Mouse (Mus musculus) heart, postnatal 4 days (tissue): ENCODE results near the gene Rbms3. TPM values are rescaled to one million over a fixed set of nuclear protein-coding genes. Genes with fewer than 3 reads are reported as not detected.
A peak's percentile ranks its signal among the peaks of the same experiment; 100 is the strongest.

ENCODE experiments used
- DNase-seq: peaks from one replicate; pipeline ENCODE4 v3.0.0; 2021
- total RNA-seq, 2 experiments: library from RNA; stranded (reverse); gene quantifications; 2 replicates each; pipeline ENCODE4 v1.2.3; 2021

The Rbms3 gene
- total RNA-seq, 2 experiments from 2014 or later = 34.4 to 37.0 TPM

GRCm38 (mm10) chr9:116620434-116620833, 1009.3 kb downstream of the Rbms3 start:
- DNase-seq = no peak

GRCm38 (mm10) chr9:116618886-116619285, 1010.8 kb downstream of the Rbms3 start:
- DNase-seq = no peak

- peak; percentile 20 for DNase-seq
Observed at GRCm38 (mm10) chr9:116613276-116613675, 1016.4 kb downstream of the Rbms3 start.

DNA sequence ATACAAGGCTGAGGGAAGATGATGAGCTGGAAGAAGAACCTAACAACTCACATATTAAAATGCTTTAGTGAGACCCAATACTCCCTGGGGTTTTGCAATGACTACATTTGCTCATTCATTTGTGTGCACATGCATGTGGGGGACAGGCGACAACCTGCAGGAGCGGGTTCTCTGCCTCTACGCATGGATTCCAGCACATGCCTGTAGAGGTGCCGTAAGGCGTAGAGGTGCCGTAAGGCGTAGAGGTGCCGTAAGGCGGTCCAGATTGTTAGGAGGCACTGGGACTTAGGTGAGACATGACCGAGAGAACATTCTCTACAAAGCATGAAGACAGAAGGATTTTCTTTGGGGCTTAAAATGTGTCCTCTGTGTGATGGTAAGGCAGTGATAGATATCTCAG, 1033.7 kb downstream of the Rbms3 start:
- no peak for DNase-seq

DNA sequence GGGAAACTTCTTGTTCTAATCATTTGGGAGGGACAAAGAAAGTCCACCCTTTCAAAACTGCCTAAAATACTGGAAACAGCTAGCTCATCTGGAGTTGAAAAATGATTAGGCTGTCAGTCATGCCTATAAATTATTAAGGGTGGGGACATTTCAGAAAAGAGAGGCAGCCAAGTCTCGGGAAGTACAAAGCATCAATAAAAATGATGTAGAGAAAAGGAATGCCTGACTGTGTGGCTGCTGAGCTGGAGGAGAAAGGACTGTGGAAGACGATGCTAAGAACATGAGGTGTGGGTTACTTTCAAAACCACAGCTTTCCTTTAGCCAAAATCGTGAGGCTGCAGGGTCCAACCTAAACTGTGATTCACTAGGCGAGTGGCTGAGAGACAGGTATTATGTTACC, 1037.2 kb downstream of the Rbms3 start:
- DNase-seq = no peak

GRCm38 (mm10) chr9:116591071-116591470, 1038.6 kb downstream of the Rbms3 start:
- DNase-seq = peak; percentile 46

- no peak for DNase-seq
Observed at GRCm38 (mm10) chr9:116569680-116570079, 1060.0 kb downstream of the Rbms3 start.

- DNase-seq = no peak
Observed at GRCm38 (mm10) chr9:116566711-116567110, 1063.0 kb downstream of the Rbms3 start.

- no peak for DNase-seq
Observed at GRCm38 (mm10) chr9:116557781-116558180, 1071.9 kb downstream of the Rbms3 start.

GRCm38 (mm10) chr9:116556641-116557040, 1073.1 kb downstream of the Rbms3 start:
- no peak for DNase-seq

DNA sequence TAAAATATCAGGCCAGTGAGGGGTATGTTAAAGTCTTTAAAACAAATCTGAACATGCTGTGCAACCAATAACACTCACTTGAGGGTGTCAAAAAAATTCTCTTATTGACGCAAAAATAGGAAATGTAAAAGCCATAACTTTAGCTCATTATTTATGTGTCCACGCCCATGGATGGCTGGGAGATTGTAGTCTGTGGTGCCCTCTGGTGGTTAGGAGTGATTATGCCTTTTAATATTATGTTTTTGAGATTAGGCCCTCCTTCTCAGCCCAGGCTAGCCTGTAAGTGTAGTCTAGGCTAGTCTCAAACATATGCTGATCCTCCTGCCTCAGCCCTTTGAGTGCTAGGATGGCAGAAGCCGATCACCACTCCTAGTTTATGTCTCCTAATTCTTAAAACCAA, 1076.5 kb downstream of the Rbms3 start:
- DNase-seq = no peak

DNA sequence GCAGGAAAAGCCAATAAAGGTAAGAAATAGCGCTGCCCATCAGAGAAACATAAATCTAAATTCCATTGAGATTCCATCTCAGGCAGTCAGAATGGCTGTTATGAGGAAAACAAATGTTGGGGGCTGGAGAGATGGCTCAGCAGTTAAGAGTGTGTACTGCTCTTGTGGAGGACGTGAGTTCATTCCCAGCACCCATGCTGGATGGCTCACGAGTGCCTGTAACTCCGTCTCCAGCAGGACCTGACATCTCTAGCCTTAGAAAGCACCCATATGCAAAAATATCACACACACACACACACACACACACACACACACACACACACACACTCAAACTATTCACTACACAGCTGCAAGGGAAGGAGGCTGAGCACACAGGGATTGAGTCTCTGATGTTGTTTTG, 1083.6 kb downstream of the Rbms3 start:
- no peak for DNase-seq

- no peak for DNase-seq
Observed at GRCm38 (mm10) chr9:116542793-116543192, 1086.9 kb downstream of the Rbms3 start.

DNA sequence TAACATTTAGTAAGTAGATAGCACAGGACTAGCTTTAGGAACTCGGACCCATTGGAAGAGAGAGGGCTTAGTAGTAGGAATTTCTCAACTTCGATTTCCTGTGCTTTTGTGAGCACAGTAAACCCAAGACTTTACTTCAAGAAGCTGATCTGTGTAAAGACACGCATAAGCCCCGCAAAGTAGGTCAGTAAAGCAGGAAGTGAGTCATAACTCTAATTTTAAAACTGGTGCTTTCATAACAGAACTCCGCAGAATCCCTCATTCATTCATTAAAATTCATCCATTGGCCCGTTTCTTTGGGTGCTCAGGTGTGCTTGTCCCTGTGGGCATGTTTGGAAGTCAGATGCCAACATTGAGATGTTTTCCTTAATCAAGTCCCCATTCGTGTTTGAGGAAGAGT, 1087.7 kb downstream of the Rbms3 start:
- no peak for DNase-seq

DNA sequence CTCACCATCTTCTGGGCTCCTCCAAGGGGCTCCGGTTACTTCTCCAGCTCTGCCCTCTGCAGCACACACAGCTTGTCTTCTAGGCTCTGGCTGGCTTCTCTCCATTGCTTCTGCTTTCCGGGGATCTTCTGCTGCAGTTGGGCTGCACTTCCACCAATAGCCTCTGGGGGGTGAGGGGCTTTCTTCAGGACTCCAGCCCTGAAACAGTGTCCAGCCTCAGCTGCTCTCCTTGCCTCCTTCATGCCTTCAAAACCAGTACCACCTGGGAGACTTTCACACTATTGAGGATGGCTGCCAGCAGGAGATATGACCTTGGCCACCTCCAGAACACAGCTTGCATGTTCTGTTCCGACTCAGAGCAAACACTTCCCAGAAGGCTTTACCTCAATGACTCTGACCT, 1094.0 kb downstream of the Rbms3 start:
- DNase-seq = peak; percentile 19

DNA sequence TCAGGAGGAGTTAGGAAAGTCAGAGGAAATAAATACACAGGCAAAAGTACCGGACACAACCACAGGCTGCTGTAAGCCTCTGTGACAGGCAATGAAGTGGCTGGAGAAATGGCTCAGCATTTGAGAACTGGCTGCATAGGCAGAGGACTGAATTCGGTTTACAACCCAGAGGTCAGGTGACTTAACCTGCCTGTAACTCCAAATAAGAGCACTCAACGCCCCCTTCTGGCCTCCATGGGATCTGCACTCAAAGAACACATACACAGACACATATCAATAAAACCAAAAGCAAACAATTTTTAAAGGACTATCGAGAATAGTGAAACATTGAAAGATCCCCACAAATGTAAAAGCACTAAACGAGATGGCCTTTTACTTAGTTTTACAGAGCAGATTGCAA, 1096.3 kb downstream of the Rbms3 start:
- no peak for DNase-seq

DNA sequence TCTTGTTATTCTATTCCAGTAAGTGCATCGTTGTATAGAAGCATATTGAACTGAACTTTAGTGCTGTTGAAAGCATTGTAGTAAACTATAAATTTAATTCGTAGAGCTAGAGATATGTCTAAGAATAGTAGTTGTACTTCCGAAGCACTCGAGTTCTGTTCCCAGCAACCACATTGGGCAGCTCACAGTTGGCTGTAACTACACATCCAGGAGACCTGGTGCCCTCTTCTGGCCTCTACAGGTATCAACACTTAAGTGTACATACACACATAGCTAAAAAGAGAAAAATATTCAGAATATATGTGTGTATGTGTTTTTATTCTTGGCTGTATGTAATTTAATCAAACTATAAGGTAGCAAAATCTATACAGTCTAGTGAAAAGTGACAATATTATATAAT, 1098.6 kb downstream of the Rbms3 start:
- DNase-seq = no peak

DNA sequence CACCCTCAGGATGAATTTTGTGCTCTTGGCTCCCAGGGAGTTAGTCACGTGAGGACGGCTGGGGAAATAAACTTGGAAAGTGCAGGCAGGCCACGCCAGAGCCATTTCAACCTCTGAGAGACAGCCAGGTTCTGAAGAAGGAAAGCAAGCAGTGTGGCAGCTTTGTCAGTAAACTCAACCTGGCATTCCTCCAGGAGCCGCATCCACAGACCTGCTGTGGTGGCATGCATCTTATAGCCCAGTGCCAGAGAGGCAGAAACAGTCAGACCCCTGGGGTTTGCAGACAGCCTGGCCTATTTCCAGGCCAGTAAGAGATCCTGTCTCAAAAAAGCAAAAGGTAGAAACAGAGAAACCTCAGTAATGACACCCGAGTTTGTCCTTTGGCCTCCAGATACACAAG, 1105.3 kb downstream of the Rbms3 start:
- DNase-seq = no peak
